Mouse (Mus musculus) skeletal muscle tissue, adult 2 months (tissue): ENCODE measurements at regions not wholly inside any gene's neighbourhood (a gene's known extent, or its start where the extent isn't known, plus 50 kb on each side); places are given as distances from the start of the nearest gene placed in this dataset.

Experiments used
- DNase-seq: peaks from one replicate; pipeline ENCODE4 v3.0.0-alpha.2; 2012; ENCODE audit warnings: low read depth, low spot score

- DNase-seq = no peak
These were observed 168.6 kb downstream of the Gm19410 start for GRCm38 (mm10) chr8:35934115-35934607.

- no peak for DNase-seq
These were observed 169.4 kb downstream of the Gm19410 start for GRCm38 (mm10) chr8:35935034-35935433.

GRCm38 (mm10) chr8:35939199-35939598, 173.6 kb downstream of the Gm19410 start:
- no peak for DNase-seq

GRCm38 (mm10) chr8:35942515-35942914, 176.9 kb downstream of the Gm19410 start:
- no peak for DNase-seq

- no peak for DNase-seq
These were observed 178.1 kb downstream of the Gm19410 start for GRCm38 (mm10) chr8:35943686-35944085.

GRCm38 (mm10) chr8:35944461-35944860, 178.9 kb downstream of the Gm19410 start:
- DNase-seq = no peak

GRCm38 (mm10) chr8:35946539-35946940, 180.9 kb downstream of the Gm19410 start:
- DNase-seq = no peak

GRCm38 (mm10) chr8:35948146-35948545, 182.6 kb downstream of the Gm19410 start:
- no peak for DNase-seq

GRCm38 (mm10) chr8:35948751-35949183, 183.2 kb downstream of the Gm19410 start:
- no peak for DNase-seq

GRCm38 (mm10) chr8:35955506-35955905, 189.9 kb downstream of the Gm19410 start:
- no peak for DNase-seq

GRCm38 (mm10) chr8:35956319-35956718, 190.7 kb downstream of the Gm19410 start:
- DNase-seq = no peak

GRCm38 (mm10) chr8:35959201-35959600, 193.6 kb downstream of the Gm19410 start:
- no peak for DNase-seq

GRCm38 (mm10) chr8:35960867-35961614, 195.5 kb downstream of the Gm19410 start:
- DNase-seq = no peak

- DNase-seq = no peak
These were observed 196.1 kb downstream of the Gm19410 start for GRCm38 (mm10) chr8:35961615-35962220.

GRCm38 (mm10) chr8:35964932-35965331, 199.3 kb downstream of the Gm19410 start:
- DNase-seq = no peak

- DNase-seq = no peak
These were observed 202.8 kb downstream of the Gm19410 start for GRCm38 (mm10) chr8:35968341-35968740.

GRCm38 (mm10) chr8:35971082-35971481, 205.5 kb downstream of the Gm19410 start:
- no peak for DNase-seq

GRCm38 (mm10) chr8:35974323-35975029, 208.9 kb downstream of the Gm19410 start:
- no peak for DNase-seq

- DNase-seq = no peak
These were observed 214.2 kb downstream of the Gm19410 start for GRCm38 (mm10) chr8:35979638-35980255.

GRCm38 (mm10) chr8:35983083-35983482, 217.5 kb downstream of the Gm19410 start:
- DNase-seq = no peak

GRCm38 (mm10) chr8:35985152-35985689, 219.6 kb downstream of the Gm19410 start:
- DNase-seq = no peak

- no peak for DNase-seq
These were observed 221.7 kb downstream of the Gm19410 start for GRCm38 (mm10) chr8:35987327-35987726.
